Mouse (Mus musculus) neutrophil, adult 5-6 weeks (primary cell): Measurements from ENCODE around the gene Barhl2. TPM values are rescaled to one million over a fixed set of nuclear protein-coding genes. Genes with fewer than 3 reads are reported as not detected.

Source experiments
- ATAC-seq: fragments of 151-379, 151-347 bp; 2 replicates; pipeline ENCODE4 v1.8.0; 2017; ENCODE audit warnings: mild to moderate bottlenecking, moderate TSS enrichment; ENCODE audit not compliant: insufficient number of reproducible peaks, poor library complexity, low FRiP score, severe bottlenecking; ENCODE audit errors: extremely low read depth
- total RNA-seq: library from RNA; stranded (forward); fragments of 200-1000 nt; gene quantifications from 2 replicates; pipeline ENCODE4 v1.2.3, GENCODE M21; 2017

Barhl2 gene
- total RNA-seq, 1 experiment from 2014 or later: not detected

GRCm38 (mm10) chr5:106426069-106426468 is 31.9 kb downstream of the Barhl2 start:
- ATAC-seq: no peak

- no peak for ATAC-seq
Measured at GRCm38 (mm10) chr5:106420871-106421270, 37.1 kb downstream of the Barhl2 start.

GRCm38 (mm10) chr5:106420370-106420769 is 37.6 kb downstream of the Barhl2 start:
- ATAC-seq: no peak

- no peak for ATAC-seq
Measured at GRCm38 (mm10) chr5:106417210-106417609, 40.8 kb downstream of the Barhl2 start.

GRCm38 (mm10) chr5:106416550-106416949 is 41.4 kb downstream of the Barhl2 start:
- ATAC-seq: no peak

- no peak for ATAC-seq
Measured at GRCm38 (mm10) chr5:106415734-106416133, 42.2 kb downstream of the Barhl2 start.

GRCm38 (mm10) chr5:106402761-106403160 is 55.2 kb downstream of the Barhl2 start:
- ATAC-seq: no peak

Other genes with a start within 250 kb of the Barhl2 start
- not detected in 2 replicates for gene Gm17304, start 150.9 kb upstream of the Barhl2 start, total RNA-seq
- gene Zfp644, start 239.1 kb upstream of the Barhl2 start, total RNA-seq: 99.7 TPM in 2 replicates